Mouse (Mus musculus) cortical plate, adult 2 months (tissue): ENCODE results near the gene Ccdc189.

Experiments
- CTCF ChIP-seq: fragments of 200-500 bp; IDR thresholded peaks from 2 replicates; pipeline ENCODE4 v1.5.1; 2011; ENCODE audit warnings: mild to moderate bottlenecking, control low read depth, low read length; ENCODE audit not compliant: insufficient read depth; ENCODE audit errors: extremely low read depth
- POLR2A ChIP-seq: fragments of 200-500 bp; IDR thresholded peaks from 2 replicates; pipeline ENCODE4 v1.6.1; 2011; ENCODE audit warnings: mild to moderate bottlenecking, low read length, control low read depth; ENCODE audit not compliant: insufficient read depth; ENCODE audit errors: extremely low read depth

GRCm38 (mm10) chr7:127588901-127589300 lies 506 bp upstream of the Ccdc189 start:
- TF ChIP-seq POLR2A (no peak), CTCF (no peak)
